ENCODE assay signal across 9 mouse cellular contexts in the genomic region with DNA sequence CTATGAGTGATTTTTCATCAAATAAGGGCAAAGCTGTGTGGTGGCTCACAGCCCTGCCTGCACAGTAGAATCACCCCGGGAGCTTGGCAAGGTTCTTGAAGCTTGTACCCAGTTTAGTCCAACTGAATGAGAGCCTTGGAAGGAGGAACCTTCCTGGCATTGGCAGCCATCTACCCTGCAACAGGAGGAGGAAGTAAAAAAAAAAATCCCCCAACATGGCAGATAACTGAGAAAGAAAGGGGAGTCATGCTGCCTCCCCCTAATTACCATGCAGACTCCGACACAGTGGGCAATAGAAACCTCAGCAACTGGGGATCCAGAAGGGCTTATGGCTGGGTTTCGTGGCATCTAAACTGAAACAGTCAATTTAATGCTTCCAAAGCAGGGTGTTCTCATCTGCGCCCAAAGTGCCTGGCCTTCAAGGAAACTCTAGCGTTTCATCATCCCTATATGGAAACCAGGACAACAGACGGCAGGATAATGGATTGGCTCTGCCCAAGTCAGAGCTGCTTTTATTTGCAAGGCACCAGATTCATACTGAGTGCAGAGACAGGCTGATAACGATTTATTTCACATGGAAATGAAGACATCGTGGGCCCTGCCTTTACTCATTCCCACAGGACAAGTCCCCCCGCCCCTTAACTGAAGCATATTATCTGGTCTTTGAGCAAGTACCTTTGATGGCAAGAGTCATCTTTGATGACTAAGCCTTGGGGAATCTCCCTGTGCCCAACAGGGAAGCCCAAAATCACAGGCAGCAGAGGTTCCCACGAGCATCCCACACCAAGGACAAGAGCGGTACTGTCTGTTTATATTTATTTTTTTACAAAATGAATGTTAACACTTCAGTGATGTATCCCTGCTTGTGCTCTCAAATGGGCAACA. TPM values are rescaled to one million over a fixed set of nuclear protein-coding genes. Genes with fewer than 3 reads are reported as not detected.
DNase-seq lines count a peak whose midpoint lies in the region; ATAC-seq lines count a peak whose summit lies in the region.
"Had no signal": no experiment of that assay in that cellular context is flagged by ENCODE, and none has a peak within 500 bp of the region (broad histone marks: within the 10 kb centered on the region; RNA-seq: fewer than 3 reads in every experiment).

No protein-coding gene starts in this region.

- H3K9me3 ChIP-seq in kidney, embryonic 16.5 days (ENCODE audit: low read length) = no peaks in the 10 kb centered on the region
- H3K9me3 ChIP-seq: embryonic facial prominence, embryonic 12.5 days had no signal

- H3K27me3 ChIP-seq in kidney, embryonic 16.5 days (ENCODE audit: insufficient read depth, low read length) = no peaks in the 10 kb centered on the region
- H3K27me3 ChIP-seq: embryonic facial prominence, embryonic 12.5 days had no signal

- H3K36me3 ChIP-seq in kidney, embryonic 16.5 days (ENCODE audit: insufficient read depth, low read length) = no peaks in the 10 kb centered on the region
- H3K36me3 ChIP-seq: embryonic facial prominence, embryonic 12.5 days had no signal

- intact Hi-C loops in left cerebral cortex, postnatal 36 days (cut with DNase I) = no loop called here

- no peak overlapping the region for H3K4me3 ChIP-seq in kidney, embryonic 16.5 days (ENCODE audit: low read length)
- H3K4me3 ChIP-seq: embryonic facial prominence, embryonic 12.5 days had no signal

- ATAC-seq in kidney, embryonic 16.5 days (ENCODE audit: low FRiP score, low TSS enrichment) = no peak
- ATAC-seq in megakaryocyte, adult 5-6 weeks (ENCODE audit: poor library complexity, severe bottlenecking) = no peak

- no peak overlapping the region for H3K9ac ChIP-seq in kidney, embryonic 16.5 days (replicated peaks; ENCODE audit: low read length)
- H3K9ac ChIP-seq: embryonic facial prominence, embryonic 12.5 days had no signal

- WGBS in kidney, embryonic 16.5 days = 67% methylated on average over 11 of the region's 11 CpGs

- H3K27ac ChIP-seq in kidney, embryonic 16.5 days (ENCODE audit: low read length) = no peak overlapping the region
- H3K27ac ChIP-seq: embryonic facial prominence, embryonic 12.5 days had no signal

- peak; percentile 51 for DNase-seq in gastrocnemius, adult 18-20 months (ENCODE audit: low spot score)
- DNase-seq in gastrocnemius, postnatal 10 days = no peak
- DNase-seq in ZHBTc4 (ENCODE audit: low read depth, low spot score) = peak; percentile 12
- DNase-seq in frontal cortex, postnatal 36 days (ENCODE audit: low spot score in 2 of 2) = peak; percentile 27 to 63
- DNase-seq in left cerebral cortex, postnatal 36 days (ENCODE audit: low spot score in 2 of 2) = peak; percentile 11 to 13
- DNase-seq in urinary bladder, postnatal 36 days (ENCODE audit: low spot score in 2 of 2) = no peak

- peaks cover 7% of the 10 kb centered on the region for H3K4me1 ChIP-seq in kidney, embryonic 16.5 days (ENCODE audit: insufficient read depth, low read length)

- no peak overlapping the region for H3K4me2 ChIP-seq in kidney, embryonic 16.5 days (replicated peaks; ENCODE audit: low read depth, low read length)
- H3K4me2 ChIP-seq: embryonic facial prominence, embryonic 12.5 days had no signal

RNA-seq across cellular contexts. Expression of gene Atl2, which starts 52.9 kb away (rescaled TPM):
- total RNA-seq in gastrocnemius, adult 18-20 months (2021) = 100 to 1,000 TPM; 143 to 147 TPM
- 10 to 100 TPM; 71.2 to 75.2 TPM for total RNA-seq in gastrocnemius, postnatal 10 days (2021)
- total RNA-seq in left cerebral cortex, postnatal 36 days (2021) = 10 to 100 TPM; 61.8 to 75.2 TPM
- 42.3 and 42.4 TPM in 2 replicates for polyA plus RNA-seq in kidney, embryonic 16.5 days (2015; fragmentation: Nextera tagmentation; extraction: Ambion mirVana)
- total RNA-seq in megakaryocyte, adult 5-6 weeks (2015) = 36.8 and 38.4 TPM in 2 replicates
- total RNA-seq in megakaryocyte, adult 5-6 weeks (2017) = 39.2 and 40.5 TPM in 2 replicates

Comparison
In these comparisons a context has a peak if more than half of its experiments do, and no peak if none do; other contexts are left out.
1. DNase-seq: peak in gastrocnemius, adult 18-20 months (single experiment), ZHBTc4 (single experiment), frontal cortex, postnatal 36 days (2 of 2) and left cerebral cortex, postnatal 36 days (2 of 2); none in gastrocnemius, postnatal 10 days (single experiment) and urinary bladder, postnatal 36 days (0 of 2).